Mouse (Mus musculus): ENCODE results near the gene Inpp5e. TPM values are rescaled to one million over a fixed set of nuclear protein-coding genes. Genes with fewer than 3 reads are reported as not detected.

The Inpp5e gene
- polyA plus RNA-seq, 1 experiment = 67.3 TPM

DNA sequence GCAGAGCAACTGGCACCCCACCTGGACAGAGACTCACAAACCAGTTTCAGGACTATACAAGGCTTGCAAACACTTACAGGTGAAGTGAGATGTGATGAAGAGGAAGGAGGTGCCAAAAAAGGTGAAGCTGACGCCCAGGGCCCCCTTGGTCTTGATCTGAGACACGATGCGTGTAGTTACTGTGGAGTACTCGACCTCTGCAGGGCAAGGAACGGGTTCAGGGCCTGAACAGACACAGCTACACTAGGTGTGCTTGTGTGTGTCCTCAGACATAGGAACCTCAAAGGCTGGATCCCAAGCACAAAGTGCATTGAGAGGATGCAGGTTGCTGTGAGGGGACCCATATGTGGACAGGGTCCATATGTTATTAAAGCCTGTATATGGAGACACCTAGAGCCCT, 8.7 kb downstream of the Inpp5e start:
- Histone ChIP-seq H3K4me1 (ENCODE audit: control insufficient read depth, insufficient read depth, low read length) (no peaks in the 10 kb centered on the region; the same call in 1 of the 2 replicates), H3K36me3 (ENCODE audit: control insufficient read depth, insufficient read depth, low read length) (no peaks in the 10 kb centered on the region; the same call in none of the 2 replicates), H3K4me3 (ENCODE audit: control insufficient read depth, low read depth, low read length) (no peak overlapping the region), H3K27ac (ENCODE audit: control insufficient read depth, insufficient read depth, low read depth, low read length) (no peak overlapping the region), H3K27me3 (ENCODE audit: control insufficient read depth, insufficient read depth, low read length) (no peaks in the 10 kb centered on the region)
- TF ChIP-seq POLR2A (IDR thresholded peaks at IDR 0.05; ENCODE audit: control insufficient read depth, low read depth, low read length) (no peak), CTCF (IDR thresholded peaks at IDR 0.05; ENCODE audit: control insufficient read depth, insufficient read depth, insufficient replicate concordance, low read depth, low read length) (no peak)

DNA sequence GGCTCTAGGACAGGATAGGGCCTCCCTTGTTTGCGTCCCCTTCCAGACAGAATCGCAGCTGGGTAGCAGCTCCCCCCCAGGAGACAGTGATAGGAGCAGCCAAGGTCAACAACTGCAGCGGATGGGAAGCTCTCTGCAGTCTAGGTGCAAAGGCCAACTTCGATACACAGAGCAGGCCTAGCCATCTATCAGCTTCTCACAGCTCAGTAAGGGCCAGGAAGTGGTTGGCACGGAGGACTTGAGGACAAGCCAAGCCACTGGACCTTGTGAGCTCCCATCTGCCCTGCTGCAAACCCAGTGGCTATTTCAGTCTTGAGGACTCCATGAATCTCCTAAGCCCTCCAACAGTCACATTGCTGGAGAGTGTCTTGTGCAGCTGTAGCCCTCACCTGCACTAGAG, 9.4 kb downstream of the Inpp5e start:
- no peaks in the 10 kb centered on the region; the same call in none of the 2 replicates for H3K36me3 ChIP-seq (ENCODE audit: control insufficient read depth, insufficient read depth, low read length)
- H3K4me3 ChIP-seq (ENCODE audit: control insufficient read depth, low read depth, low read length) = no peak overlapping the region
- no peaks in the 10 kb centered on the region for H3K27me3 ChIP-seq (ENCODE audit: control insufficient read depth, insufficient read depth, low read length)
- peak; percentile 17; the same call in 1 of the 2 replicates for TF ChIP-seq POLR2A (IDR thresholded peaks at IDR 0.05; ENCODE audit: control insufficient read depth, low read depth, low read length)
- no peak for TF ChIP-seq CTCF (IDR thresholded peaks at IDR 0.05; ENCODE audit: control insufficient read depth, insufficient read depth, insufficient replicate concordance, low read depth, low read length)
- no peak overlapping the region for H3K27ac ChIP-seq (ENCODE audit: control insufficient read depth, insufficient read depth, low read depth, low read length)
- no peaks in the 10 kb centered on the region; the same call in 1 of the 2 replicates for H3K4me1 ChIP-seq (ENCODE audit: control insufficient read depth, insufficient read depth, low read length)

DNA sequence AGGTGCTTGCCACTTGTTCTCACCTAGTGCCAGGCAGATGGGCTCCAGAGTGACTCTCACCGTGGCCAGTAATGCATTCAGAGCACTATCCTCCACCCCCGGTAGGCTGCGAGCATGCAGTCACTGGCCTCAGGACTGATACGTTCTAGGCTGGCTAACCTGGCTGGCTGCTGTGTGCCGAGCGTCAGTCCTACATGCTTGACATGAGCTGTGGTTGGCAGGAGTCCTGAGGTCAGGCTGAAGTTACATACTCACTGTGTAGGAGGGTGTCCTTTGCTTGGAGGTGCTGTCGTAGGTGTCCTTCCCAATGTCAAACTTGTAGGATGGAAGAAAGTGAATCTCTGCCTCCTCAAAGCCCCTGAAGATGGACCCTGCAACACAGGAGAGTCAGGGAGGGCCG, 10.0 kb downstream of the Inpp5e start:
- Histone ChIP-seq H3K27me3 (ENCODE audit: control insufficient read depth, insufficient read depth, low read length) (no peaks in the 10 kb centered on the region), H3K4me3 (ENCODE audit: control insufficient read depth, low read depth, low read length) (no peak overlapping the region), H3K4me1 (ENCODE audit: control insufficient read depth, insufficient read depth, low read length) (no peaks in the 10 kb centered on the region; the same call in 1 of the 2 replicates), H3K27ac (ENCODE audit: control insufficient read depth, insufficient read depth, low read depth, low read length) (no peak overlapping the region), H3K36me3 (ENCODE audit: control insufficient read depth, insufficient read depth, low read length) (no peaks in the 10 kb centered on the region; the same call in none of the 2 replicates)
- TF ChIP-seq CTCF (IDR thresholded peaks at IDR 0.05; ENCODE audit: control insufficient read depth, insufficient read depth, insufficient replicate concordance, low read depth, low read length) (no peak), POLR2A (IDR thresholded peaks at IDR 0.05; ENCODE audit: control insufficient read depth, low read depth, low read length) (no peak)

DNA sequence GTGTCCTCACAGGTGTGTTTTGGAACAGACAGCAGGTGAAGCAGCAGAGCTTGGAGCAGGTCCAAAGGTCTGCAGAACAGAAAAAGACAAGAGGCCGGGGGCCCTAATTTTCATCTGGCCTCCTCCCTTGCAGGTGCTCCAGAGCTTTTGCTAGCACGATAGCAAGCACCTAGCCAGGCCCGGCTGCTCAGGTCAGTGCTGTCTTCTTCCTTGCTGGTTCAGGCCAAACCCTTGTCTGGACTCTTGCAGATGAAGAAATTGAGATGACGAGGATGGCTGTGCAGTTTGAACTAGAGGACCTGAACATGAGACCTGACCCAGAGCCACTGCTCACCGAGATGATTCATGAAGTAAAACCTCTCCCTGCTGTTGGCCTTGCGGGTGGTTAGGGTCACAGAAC, 17.4 kb downstream of the Inpp5e start:
- H3K4me3 ChIP-seq (ENCODE audit: control insufficient read depth, low read depth, low read length) = no peak overlapping the region; the same call in 1 of the 2 replicates
- H3K27me3 ChIP-seq (ENCODE audit: control insufficient read depth, insufficient read depth, low read length) = no peaks in the 10 kb centered on the region
- H3K27ac ChIP-seq (ENCODE audit: control insufficient read depth, insufficient read depth, low read depth, low read length) = no peak overlapping the region
- H3K36me3 ChIP-seq (ENCODE audit: control insufficient read depth, insufficient read depth, low read length) = no peaks in the 10 kb centered on the region; the same call in none of the 2 replicates
- TF ChIP-seq POLR2A (IDR thresholded peaks at IDR 0.05; ENCODE audit: control insufficient read depth, low read depth, low read length) (no peak), CTCF (IDR thresholded peaks at IDR 0.05; ENCODE audit: control insufficient read depth, insufficient read depth, insufficient replicate concordance, low read depth, low read length) (no peak)
- H3K4me1 ChIP-seq (ENCODE audit: control insufficient read depth, insufficient read depth, low read length) = peaks cover 6% of the 10 kb centered on the region

DNA sequence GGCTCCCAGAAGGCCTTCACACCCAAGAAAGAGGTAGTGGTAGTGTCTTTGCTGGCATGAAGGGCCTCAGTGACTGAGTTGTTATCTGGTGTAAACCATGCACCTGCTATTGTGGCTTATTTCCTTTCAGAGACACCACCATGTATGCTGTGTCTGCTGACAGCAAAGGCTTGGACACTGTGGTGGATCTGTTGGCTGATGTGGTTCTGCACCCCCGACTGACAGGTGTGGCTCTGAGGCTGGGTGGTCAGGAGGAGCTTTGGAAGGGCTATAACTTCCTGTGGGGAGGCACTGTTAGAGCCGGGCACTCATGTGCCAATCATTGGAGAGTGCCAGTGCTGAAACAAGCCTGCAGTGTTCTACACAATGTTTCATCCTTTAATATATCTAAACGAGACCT, 18.0 kb downstream of the Inpp5e start:
- Histone ChIP-seq H3K36me3 (ENCODE audit: control insufficient read depth, insufficient read depth, low read length) (no peaks in the 10 kb centered on the region; the same call in none of the 2 replicates), H3K27ac (ENCODE audit: control insufficient read depth, insufficient read depth, low read depth, low read length) (no peak overlapping the region), H3K4me3 (ENCODE audit: control insufficient read depth, low read depth, low read length) (peak overlapping the region; percentile 48), H3K27me3 (ENCODE audit: control insufficient read depth, insufficient read depth, low read length) (no peaks in the 10 kb centered on the region), H3K4me1 (ENCODE audit: control insufficient read depth, insufficient read depth, low read length) (peaks cover 6% of the 10 kb centered on the region)
- no peak for TF ChIP-seq POLR2A (IDR thresholded peaks at IDR 0.05; ENCODE audit: control insufficient read depth, low read depth, low read length)
- TF ChIP-seq CTCF (IDR thresholded peaks at IDR 0.05; ENCODE audit: control insufficient read depth, insufficient read depth, insufficient replicate concordance, low read depth, low read length) = no peak

DNA sequence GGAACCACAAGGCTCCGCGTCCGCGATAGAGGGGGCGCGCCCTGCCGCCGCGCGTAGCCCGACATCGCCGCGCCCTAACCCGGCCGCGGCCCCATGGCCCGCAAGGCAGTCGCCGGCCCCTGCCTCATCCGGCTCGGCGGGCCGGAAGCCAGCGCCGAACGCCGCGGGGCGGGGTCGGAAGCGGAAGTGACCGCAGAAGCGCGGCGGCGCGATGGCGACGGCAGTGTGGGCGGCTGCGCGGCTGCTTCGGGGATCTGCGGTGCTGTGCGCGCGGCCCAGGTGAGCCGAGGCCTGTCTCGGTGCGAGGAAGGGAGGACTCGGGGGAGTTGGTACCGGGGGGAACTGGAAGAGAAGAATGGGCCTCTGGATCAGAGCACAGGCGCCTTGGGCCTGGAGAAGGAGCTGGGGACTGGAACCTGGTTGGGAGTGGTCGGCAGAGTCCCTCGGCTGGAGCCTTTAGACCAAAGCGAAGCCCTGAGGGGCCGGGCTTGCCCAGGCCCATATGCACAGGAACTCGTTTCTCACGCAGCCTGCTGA, 19.8 kb downstream of the Inpp5e start, which contains the start of the genes Entr1 and Pmpca:
Gene Entr1, minus strand, starts transcription at position 163 of the 537 bp plus-strand sequence.
Gene Pmpca, plus strand, starts transcription at position 186 of the 537 bp plus-strand sequence.
- TF ChIP-seq CTCF (IDR thresholded peaks at IDR 0.05; ENCODE audit: control insufficient read depth, insufficient read depth, insufficient replicate concordance, low read depth, low read length) = no peak
- TF ChIP-seq POLR2A (IDR thresholded peaks at IDR 0.05; ENCODE audit: control insufficient read depth, low read depth, low read length) = peak; percentile 97
- Histone ChIP-seq H3K4me1 (ENCODE audit: control insufficient read depth, insufficient read depth, low read length) (peaks cover 6% of the 10 kb centered on the region), H3K27me3 (ENCODE audit: control insufficient read depth, insufficient read depth, low read length) (no peaks in the 10 kb centered on the region), H3K4me3 (ENCODE audit: control insufficient read depth, low read depth, low read length) (peak within 1 kb of the TSS; percentile 91), H3K27ac (ENCODE audit: control insufficient read depth, insufficient read depth, low read depth, low read length) (peak within 1 kb of the TSS; percentile 85), H3K36me3 (ENCODE audit: control insufficient read depth, insufficient read depth, low read length) (no peaks in the 10 kb centered on the region; the same call in none of the 2 replicates)

- Histone ChIP-seq H3K36me3 (ENCODE audit: control insufficient read depth, insufficient read depth, low read length) (no peaks in the 10 kb centered on the region; the same call in none of the 2 replicates), H3K4me3 (ENCODE audit: control insufficient read depth, low read depth, low read length) (peak overlapping the region; percentile 91), H3K27me3 (ENCODE audit: control insufficient read depth, insufficient read depth, low read length) (no peaks in the 10 kb centered on the region), H3K27ac (ENCODE audit: control insufficient read depth, insufficient read depth, low read depth, low read length) (peak overlapping the region; percentile 85), H3K4me1 (ENCODE audit: control insufficient read depth, insufficient read depth, low read length) (peaks cover 6% of the 10 kb centered on the region)
- no peak for TF ChIP-seq CTCF (IDR thresholded peaks at IDR 0.05; ENCODE audit: control insufficient read depth, insufficient read depth, insufficient replicate concordance, low read depth, low read length)
- no peak for TF ChIP-seq POLR2A (IDR thresholded peaks at IDR 0.05; ENCODE audit: control insufficient read depth, low read depth, low read length)
Measured at GRCm38 (mm10) chr2:26388682-26389153, 20.3 kb downstream of the Inpp5e start.
